In the genomic region with DNA sequence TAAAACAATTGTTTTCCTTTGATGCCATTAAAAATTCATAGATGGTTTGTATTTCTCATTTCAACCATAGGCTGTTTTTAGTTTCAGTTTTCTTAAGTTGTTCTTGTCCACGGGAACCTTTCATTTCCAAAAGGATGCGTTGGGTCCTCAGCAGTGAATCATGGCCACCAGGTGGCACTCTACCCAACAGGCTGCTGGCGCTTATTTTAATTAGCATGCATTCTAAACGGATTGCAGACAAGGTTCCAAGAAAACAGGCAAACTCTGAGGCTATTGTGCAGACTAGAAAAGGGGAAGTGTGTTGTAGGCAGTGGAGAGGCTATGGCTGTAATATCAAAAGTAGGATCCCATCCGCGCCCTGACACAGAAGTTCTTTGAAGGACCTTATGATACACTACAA, we compare ENCODE assay signal across 8 mouse cellular contexts.
DNase-seq lines count a peak whose midpoint lies in the region; ATAC-seq and TF ChIP-seq lines count a peak whose summit lies in the region.

No protein-coding gene starts in this region.

- H3K4me1 ChIP-seq in midbrain, embryonic 11.5 days (ENCODE audit: control insufficient read depth, insufficient read depth, low read length): no peaks in the 10 kb centered on the region
- no peaks in the 10 kb centered on the region for H3K4me1 ChIP-seq in midbrain, embryonic 16.5 days (ENCODE audit: control insufficient read depth, insufficient read depth, low read length)
- no peaks in the 10 kb centered on the region for H3K4me1 ChIP-seq in midbrain, postnatal 0 days (ENCODE audit: insufficient read depth, low read length)

- TF ChIP-seq CTCF in left cerebral cortex, adult 2 months (IDR thresholded peaks at IDR 0.05): peak; percentile 94
- peak; percentile 77 for TF ChIP-seq CTCF in midbrain, postnatal 0 days (IDR thresholded peaks at IDR 0.05)

- no peaks in the 10 kb centered on the region for H3K27me3 ChIP-seq in midbrain, embryonic 11.5 days (ENCODE audit: control insufficient read depth, insufficient read depth, low read length)
- H3K27me3 ChIP-seq in midbrain, embryonic 16.5 days (ENCODE audit: control insufficient read depth, insufficient read depth, low read depth, low read length): no peaks in the 10 kb centered on the region
- H3K27me3 ChIP-seq in midbrain, postnatal 0 days (ENCODE audit: insufficient read depth, low read length): no peaks in the 10 kb centered on the region

- no peaks in the 10 kb centered on the region for H3K9me3 ChIP-seq in midbrain, embryonic 11.5 days (ENCODE audit: control insufficient read depth, low read length)
- H3K9me3 ChIP-seq in midbrain, embryonic 16.5 days (replicated peaks; ENCODE audit: control insufficient read depth, low read length, poor library complexity, severe bottlenecking): no peaks in the 10 kb centered on the region
- H3K9me3 ChIP-seq in midbrain, postnatal 0 days (ENCODE audit: low read length): no peaks in the 10 kb centered on the region

- no peak overlapping the region for H3K4me3 ChIP-seq in midbrain, embryonic 11.5 days (ENCODE audit: low read depth, low read length)
- H3K4me3 ChIP-seq in midbrain, embryonic 16.5 days (ENCODE audit: low read depth, low read length): no peak overlapping the region
- no peak overlapping the region for H3K4me3 ChIP-seq in left cerebral cortex, adult 2 months
- H3K4me3 ChIP-seq in midbrain, postnatal 0 days (ENCODE audit: low read depth, low read length): no peak overlapping the region

- H3K27ac ChIP-seq in midbrain, embryonic 11.5 days (ENCODE audit: low read depth, low read length): no peak overlapping the region
- no peak overlapping the region for H3K27ac ChIP-seq in midbrain, embryonic 16.5 days (ENCODE audit: low read length)
- no peak overlapping the region for H3K27ac ChIP-seq in left cerebral cortex, adult 2 months
- no peak overlapping the region for H3K27ac ChIP-seq in midbrain, postnatal 0 days (ENCODE audit: low read depth, low read length)

- 46% methylated on average over 6 of the region's 6 CpGs for WGBS in midbrain, embryonic 11.5 days
- 40% methylated on average over 6 of the region's 6 CpGs for WGBS in midbrain, embryonic 16.5 days
- WGBS in midbrain, postnatal 0 days: 41% methylated on average over 6 of the region's 6 CpGs

- no peaks in the 10 kb centered on the region for H3K36me3 ChIP-seq in midbrain, embryonic 11.5 days (ENCODE audit: control insufficient read depth, insufficient read depth, low read length)
- no peaks in the 10 kb centered on the region for H3K36me3 ChIP-seq in midbrain, embryonic 16.5 days (ENCODE audit: control insufficient read depth, insufficient read depth, low read length)
- no peaks in the 10 kb centered on the region for H3K36me3 ChIP-seq in midbrain, postnatal 0 days (ENCODE audit: insufficient read depth, low read length)

- no peak overlapping the region for H3K9ac ChIP-seq in midbrain, embryonic 11.5 days (ENCODE audit: low read length)
- no peak overlapping the region for H3K9ac ChIP-seq in midbrain, embryonic 16.5 days (ENCODE audit: low read depth, low read length)
- H3K9ac ChIP-seq in midbrain, postnatal 0 days (replicated peaks; ENCODE audit: low read length, poor library complexity, severe bottlenecking): no peak overlapping the region

- peak; percentile 93 for DNase-seq in midbrain, embryonic 11.5 days (ENCODE audit: low spot score, missing footprints)
- peak; percentile 4 for DNase-seq in adrenal gland, adult 8-10 months
- peak; percentile 70 for DNase-seq in embryo, embryonic 10.5 days (ENCODE audit: low spot score)
- DNase-seq in heart, postnatal 14 days: peak; percentile 46 to 65
- peak; percentile 56 to 74 for DNase-seq in left cerebral cortex, adult 2 months (ENCODE audit: extremely low spot score in 1 of 2, low spot score in 2 of 2)
- peak; percentile 71 for DNase-seq in midbrain, postnatal 0 days (ENCODE audit: low spot score)
- peak; percentile 79 for DNase-seq in thymus, postnatal 4 days

- no peak overlapping the region for H3K4me2 ChIP-seq in midbrain, embryonic 11.5 days
- H3K4me2 ChIP-seq in midbrain, embryonic 16.5 days (ENCODE audit: low read length): no peak overlapping the region
- H3K4me2 ChIP-seq in midbrain, postnatal 0 days (ENCODE audit: low read depth, low read length, poor library complexity, severe bottlenecking): no peak overlapping the region

- ATAC-seq in midbrain, embryonic 11.5 days (ENCODE audit: low FRiP score): no peak
- ATAC-seq in midbrain, embryonic 16.5 days: no peak
- ATAC-seq in midbrain, postnatal 0 days (ENCODE audit: low FRiP score): no peak

- intact Hi-C loops in heart, postnatal 14 days (cut with DNase I): loop anchor here (2.0 kb wide), 1 partner anchor 106 kb away; the partner anchor contains the start of gene Cyct
- intact Hi-C loops in left cerebral cortex, adult 2 months (cut with DNase I): loop anchor here (2.0 to 10.0 kb wide), 3 partner anchors 106 to 360 kb away; partner anchors contain the start of gene Cyct

Comparison
In these comparisons a context has a peak if more than half of its experiments do, and no peak if none do; other contexts are left out.
1. DNase-seq: peak in every context shown above with its lines; median percentile 93 in midbrain, embryonic 11.5 days; 79 in thymus, postnatal 4 days; 71 in midbrain, postnatal 0 days; 70 in embryo, embryonic 10.5 days; 65 in left cerebral cortex, adult 2 months; 56 in heart, postnatal 14 days; 4 in adrenal gland, adult 8-10 months.